Mouse (Mus musculus): Measurements from ENCODE around the gene Smo.

Smo gene

GRCm38 (mm10) chr6:29735336-29735688 lies at the start of gene Smo:
TSS of gene Smo (plus strand) at chr6:29735503.
- peak; percentile 93 for DNase-seq

GRCm38 (mm10) chr6:29685952-29686351 lies 49.4 kb upstream of the Smo start:
- DNase-seq: no peak

GRCm38 (mm10) chr6:29689458-29689857 lies 45.8 kb upstream of the Smo start:
- no peak for DNase-seq

- DNase-seq: peak; percentile 95
Observed at GRCm38 (mm10) chr6:29693953-29694352, 41.4 kb upstream of the Smo start, which contains the start of gene Tspan33. TSS of gene Tspan33 (plus strand) at chr6:29694222.

GRCm38 (mm10) chr6:29694375-29695289 lies 40.7 kb upstream of the Smo start:
- DNase-seq: peak; percentile 19

GRCm38 (mm10) chr6:29695290-29695674 lies 40.0 kb upstream of the Smo start:
- DNase-seq: no peak

GRCm38 (mm10) chr6:29695975-29696374 lies 39.3 kb upstream of the Smo start:
- DNase-seq: no peak

GRCm38 (mm10) chr6:29697139-29697538 lies 38.2 kb upstream of the Smo start:
- no peak for DNase-seq

- DNase-seq: no peak
Observed at GRCm38 (mm10) chr6:29697548-29697947, 37.8 kb upstream of the Smo start.

GRCm38 (mm10) chr6:29699085-29699745 lies 36.1 kb upstream of the Smo start:
- DNase-seq: no peak

- DNase-seq: no peak
Observed at GRCm38 (mm10) chr6:29701051-29701450, 34.3 kb upstream of the Smo start.

- no peak for DNase-seq
Observed at GRCm38 (mm10) chr6:29702126-29702525, 33.2 kb upstream of the Smo start.

- DNase-seq: no peak
Observed at GRCm38 (mm10) chr6:29704143-29704542, 31.2 kb upstream of the Smo start.

- DNase-seq: peak; percentile 76
Observed at GRCm38 (mm10) chr6:29707902-29708301, 27.4 kb upstream of the Smo start.

GRCm38 (mm10) chr6:29711318-29711717 lies 24.0 kb upstream of the Smo start:
- no peak for DNase-seq

GRCm38 (mm10) chr6:29712011-29712584 lies 23.2 kb upstream of the Smo start:
- peak; percentile 85 for DNase-seq

- no peak for DNase-seq
Observed at GRCm38 (mm10) chr6:29716624-29717365, 18.5 kb upstream of the Smo start.

- no peak for DNase-seq
Observed at GRCm38 (mm10) chr6:29717541-29717940, 17.8 kb upstream of the Smo start.

- peak; percentile 59 for DNase-seq
Observed at GRCm38 (mm10) chr6:29717952-29718521, 17.3 kb upstream of the Smo start.

GRCm38 (mm10) chr6:29718894-29719329 lies 16.4 kb upstream of the Smo start:
- DNase-seq: peak; percentile 79

GRCm38 (mm10) chr6:29721890-29722289 lies 13.4 kb upstream of the Smo start:
- DNase-seq: no peak

GRCm38 (mm10) chr6:29726576-29727200 lies 8.6 kb upstream of the Smo start:
- no peak for DNase-seq
